Mouse (Mus musculus) left cerebral cortex, postnatal 4 days (tissue): Measurements from ENCODE around the gene Hist1h2bb. TPM values are rescaled to one million over a fixed set of nuclear protein-coding genes. Genes with fewer than 3 reads are reported as not detected.
"Not testable (repeated sequence)": the region's sequence is repeated elsewhere in the genome, so short reads cannot be mapped to it uniquely, and the experiment has no call there.

ENCODE experiments used
- DNase-seq: peaks from one replicate; pipeline ENCODE4 v3.0.0-alpha.2; 2022
- intact Hi-C: fragments of 180-260 bp; cut with DNase I; formaldehyde crosslinking; loops from one replicate; pipeline ENCODE4 v1.15.1; 2025
- total RNA-seq, 2 experiments: library from RNA; stranded (reverse); gene quantifications; 2 replicates each; pipeline ENCODE4 v1.2.3; 2021

Gene Hist1h2bb
- total RNA-seq: 10 to 100 TPM; 62.4 to 81.1 TPM

DNA sequence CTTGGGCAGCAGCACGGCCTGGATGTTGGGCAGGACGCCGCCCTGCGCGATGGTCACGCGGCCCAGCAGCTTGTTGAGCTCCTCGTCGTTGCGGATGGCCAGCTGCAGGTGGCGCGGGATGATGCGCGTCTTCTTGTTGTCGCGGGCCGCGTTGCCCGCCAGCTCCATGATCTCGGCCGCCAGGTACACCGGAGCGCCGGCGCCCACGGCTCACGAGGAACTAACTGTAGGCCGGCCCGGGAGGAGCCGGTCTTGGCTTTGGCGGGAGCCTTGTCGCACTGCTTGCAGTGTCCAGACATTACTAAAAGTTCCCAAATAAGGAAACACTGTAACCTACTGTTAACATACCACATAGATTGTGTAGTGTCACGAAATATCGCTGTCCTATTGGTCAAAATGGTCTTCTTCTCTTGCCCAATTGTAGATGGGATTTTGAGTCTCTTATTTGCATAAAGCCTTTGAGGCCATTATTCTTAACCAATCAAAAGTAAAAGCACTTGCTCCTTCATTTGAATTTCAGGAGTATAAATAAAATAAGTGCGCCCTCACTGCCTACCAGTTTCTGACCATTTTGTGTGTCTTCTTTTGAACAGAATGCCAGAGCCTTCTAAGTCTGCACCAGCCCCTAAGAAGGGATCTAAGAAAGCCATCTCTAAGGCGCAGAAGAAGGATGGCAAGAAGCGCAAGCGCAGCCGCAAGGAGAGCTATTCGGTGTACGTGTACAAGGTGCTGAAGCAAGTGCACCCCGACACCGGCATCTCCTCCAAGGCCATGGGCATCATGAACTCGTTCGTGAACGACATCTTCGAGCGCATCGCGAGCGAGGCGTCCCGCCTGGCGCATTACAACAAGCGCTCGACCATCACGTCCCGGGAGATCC lies at the start of gene Hist1h2bb:
TSS of gene Hist1h2bb (plus strand) at position 534 of the 880 bp plus-strand sequence.
- peak; percentile 58 for DNase-seq
- intact Hi-C loops: not testable (repeated sequence)

DNA sequence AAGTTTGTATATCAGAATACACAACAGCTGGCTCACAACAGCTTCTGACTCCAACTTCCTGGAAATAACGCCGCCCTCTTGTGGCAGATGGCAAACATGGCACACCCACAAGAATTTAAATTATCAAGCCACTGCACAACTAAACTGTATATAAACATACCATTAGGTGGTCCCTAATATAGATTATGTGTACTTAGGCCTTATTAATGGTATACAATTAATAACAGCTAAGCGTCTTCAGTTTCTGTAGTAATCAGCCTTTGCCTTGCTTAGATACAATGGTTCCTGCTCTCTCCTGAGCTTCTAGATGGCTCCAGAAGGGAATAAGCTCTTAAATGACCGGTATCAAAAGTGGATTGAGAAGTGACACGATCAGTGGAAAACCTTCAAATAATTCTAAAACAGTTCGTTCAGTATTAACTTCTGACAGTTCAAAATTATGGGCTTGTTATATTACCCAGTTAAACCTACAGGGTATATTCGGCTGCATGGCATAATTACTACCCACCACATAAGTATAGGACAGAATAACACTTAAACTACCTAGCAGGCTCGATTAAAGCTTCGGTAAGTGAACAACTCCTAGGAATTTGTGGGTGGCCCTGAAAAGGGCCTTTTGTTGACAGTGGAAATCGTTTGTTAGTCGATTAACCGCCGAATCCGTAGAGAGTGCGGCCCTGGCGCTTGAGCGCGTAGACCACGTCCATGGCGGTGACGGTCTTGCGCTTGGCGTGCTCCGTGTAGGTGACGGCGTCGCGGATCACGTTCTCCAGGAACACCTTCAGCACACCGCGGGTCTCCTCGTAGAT lies 48.8 kb upstream of the Hist1h2bb start:
- peak; percentile 47 for DNase-seq
- intact Hi-C loops: no loop called here

- peak; percentile 96 for DNase-seq
- intact Hi-C loops: no loop called here
Observed at GRCm38 (mm10) chr13:23698300-23698693, 48.2 kb upstream of the Hist1h2bb start, which contains the start of gene Hist1h4c. TSS of gene Hist1h4c (minus strand) at chr13:23698454.

GRCm38 (mm10) chr13:23698996-23699395 lies 47.5 kb upstream of the Hist1h2bb start:
- intact Hi-C loops: no loop called here
- no peak for DNase-seq

- intact Hi-C loops: loop anchor here (2.0 kb wide), 1 partner anchor 33 kb away; no protein-coding TSS in a partner anchor
- no peak for DNase-seq
Observed at GRCm38 (mm10) chr13:23699767-23700166, 46.8 kb upstream of the Hist1h2bb start.

GRCm38 (mm10) chr13:23700786-23701520 lies 45.6 kb upstream of the Hist1h2bb start:
- DNase-seq: peak; percentile 53
- intact Hi-C loops: loop anchor here (2.0 kb wide), 1 partner anchor 32 kb away; no protein-coding TSS in a partner anchor

- DNase-seq: no peak
- intact Hi-C loops: no loop called here
Observed at GRCm38 (mm10) chr13:23702220-23702619, 44.3 kb upstream of the Hist1h2bb start.

DNA sequence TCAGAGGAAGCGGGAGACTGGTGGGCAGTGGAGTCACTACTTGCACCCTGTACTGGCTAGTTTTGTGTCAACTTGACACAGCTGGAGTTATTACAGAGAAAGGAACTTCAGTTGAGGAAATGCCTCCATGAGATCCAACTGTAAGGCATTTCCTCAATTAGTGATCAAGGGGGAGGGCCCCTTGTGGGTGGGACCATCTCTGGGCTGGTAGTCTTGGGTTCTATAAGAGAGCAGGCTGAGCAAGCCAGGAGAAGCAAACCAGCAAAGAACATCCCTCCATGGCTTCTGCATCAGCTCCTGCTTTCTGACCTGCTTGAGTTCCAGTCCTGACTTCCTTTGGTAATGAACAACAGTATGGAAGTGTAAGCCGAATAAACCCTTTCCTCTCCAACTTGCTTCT lies 43.7 kb upstream of the Hist1h2bb start:
- DNase-seq, intact Hi-C loops: not testable (repeated sequence)

GRCm38 (mm10) chr13:23705751-23706356 lies 40.7 kb upstream of the Hist1h2bb start:
- intact Hi-C loops: no loop called here
- no peak for DNase-seq

DNA sequence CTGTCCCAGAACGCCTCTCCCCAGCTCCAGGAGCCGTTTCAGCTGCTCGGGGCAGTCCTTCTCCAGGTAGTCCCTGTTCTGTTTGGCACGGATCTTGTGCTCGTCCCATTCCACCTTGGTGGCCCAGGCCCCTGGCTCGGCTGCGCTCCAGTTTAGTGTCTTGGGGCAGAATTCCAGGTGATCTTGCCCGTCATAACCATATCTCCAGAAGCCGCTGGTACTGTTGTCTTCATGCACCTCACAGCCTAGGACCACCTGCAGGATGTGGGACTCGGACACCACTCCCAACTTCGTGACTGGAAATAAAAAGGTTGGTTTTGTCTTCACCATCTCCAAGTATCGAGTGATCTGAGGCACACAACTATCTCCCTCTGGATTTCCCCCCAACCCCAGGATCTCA lies 39.8 kb upstream of the Hist1h2bb start:
- no peak for DNase-seq
- intact Hi-C loops: no loop called here

DNA sequence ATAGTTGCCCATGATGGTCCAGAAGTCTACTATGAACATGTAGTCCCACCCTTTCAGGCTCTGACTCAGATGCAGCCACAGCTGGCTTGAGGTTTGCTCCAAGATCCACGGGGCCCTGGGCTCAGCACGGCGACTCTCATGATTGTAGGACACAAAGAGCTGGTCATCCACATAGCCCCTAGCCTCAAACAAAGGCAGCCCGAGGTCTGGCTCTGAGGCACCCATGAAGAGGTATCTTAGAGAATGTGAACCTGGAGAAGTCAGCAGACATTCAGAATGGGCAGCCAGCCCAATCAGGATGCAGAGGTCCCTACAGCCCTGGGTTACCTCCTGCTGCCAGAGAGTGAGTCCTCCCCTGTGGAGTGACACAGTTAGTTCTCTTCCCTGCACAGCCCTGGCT lies 38.5 kb upstream of the Hist1h2bb start:
- no peak for DNase-seq
- intact Hi-C loops: no loop called here

DNA sequence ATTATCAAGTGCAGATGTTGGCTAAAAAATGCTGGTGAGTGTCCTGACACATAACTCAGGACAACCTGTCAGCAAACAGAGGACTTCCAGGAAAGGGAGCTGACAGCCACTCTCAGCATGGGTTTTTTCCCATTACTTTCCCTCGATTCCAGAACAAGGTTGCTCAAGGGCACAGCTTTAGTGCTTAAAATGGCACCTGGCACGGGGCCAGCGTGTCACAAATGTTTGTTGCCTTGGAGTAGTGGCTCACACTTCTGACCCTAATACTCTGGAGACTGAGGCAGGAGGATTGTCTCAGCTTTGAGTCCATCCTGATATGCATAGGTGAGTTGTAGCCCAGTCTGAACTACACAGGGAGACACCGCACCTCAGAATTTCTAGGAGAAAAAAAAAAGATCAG lies 37.9 kb upstream of the Hist1h2bb start:
- no peak for DNase-seq
- intact Hi-C loops: no loop called here

- DNase-seq: no peak
- intact Hi-C loops: no loop called here
Observed at GRCm38 (mm10) chr13:23709714-23710373, 36.7 kb upstream of the Hist1h2bb start.

DNA sequence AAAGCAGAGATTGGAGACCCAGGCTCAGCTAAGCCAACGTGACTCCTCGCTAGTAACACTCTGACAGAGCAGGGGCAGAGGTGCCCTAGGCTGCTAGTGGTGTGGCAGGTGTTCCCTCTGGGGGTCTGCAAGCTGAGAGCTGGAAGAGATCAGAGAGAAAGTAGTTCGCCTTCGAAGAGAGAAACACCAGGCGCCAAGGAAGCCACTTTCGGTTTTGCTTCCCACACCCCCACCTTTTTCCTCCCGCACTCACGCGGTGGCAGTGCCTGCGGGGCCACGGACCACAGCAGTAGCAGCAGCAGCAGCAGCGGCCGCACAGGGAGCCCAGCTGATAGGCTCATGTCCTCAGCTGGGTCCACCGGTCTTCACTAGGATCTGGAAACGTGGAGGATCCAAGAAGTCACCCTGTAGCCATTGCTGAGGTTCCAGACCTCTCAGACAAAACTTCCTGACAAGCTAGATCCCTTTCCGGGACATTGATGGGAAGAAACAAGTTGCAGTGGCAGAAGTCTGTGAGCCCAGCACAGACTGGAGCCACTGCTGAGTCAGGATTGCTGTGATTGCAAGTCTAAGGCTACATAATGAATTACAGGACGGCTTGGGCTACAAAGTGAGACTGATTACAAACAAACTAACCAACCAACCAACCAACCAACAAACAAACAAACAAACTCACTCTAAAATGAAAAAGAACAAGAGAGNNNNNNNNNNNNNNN lies 36.0 kb upstream of the Hist1h2bb start, which contains the start of gene Hfe:
TSS of gene Hfe (minus strand) at position 481 of the 716 bp plus-strand sequence.
- intact Hi-C loops: no loop called here
- no peak for DNase-seq

- no peak for DNase-seq
- intact Hi-C loops: no loop called here
Observed at GRCm38 (mm10) chr13:23716261-23717042, 30.1 kb upstream of the Hist1h2bb start.

GRCm38 (mm10) chr13:23717176-23717575 lies 29.4 kb upstream of the Hist1h2bb start:
- DNase-seq: no peak
- intact Hi-C loops: no loop called here

DNA sequence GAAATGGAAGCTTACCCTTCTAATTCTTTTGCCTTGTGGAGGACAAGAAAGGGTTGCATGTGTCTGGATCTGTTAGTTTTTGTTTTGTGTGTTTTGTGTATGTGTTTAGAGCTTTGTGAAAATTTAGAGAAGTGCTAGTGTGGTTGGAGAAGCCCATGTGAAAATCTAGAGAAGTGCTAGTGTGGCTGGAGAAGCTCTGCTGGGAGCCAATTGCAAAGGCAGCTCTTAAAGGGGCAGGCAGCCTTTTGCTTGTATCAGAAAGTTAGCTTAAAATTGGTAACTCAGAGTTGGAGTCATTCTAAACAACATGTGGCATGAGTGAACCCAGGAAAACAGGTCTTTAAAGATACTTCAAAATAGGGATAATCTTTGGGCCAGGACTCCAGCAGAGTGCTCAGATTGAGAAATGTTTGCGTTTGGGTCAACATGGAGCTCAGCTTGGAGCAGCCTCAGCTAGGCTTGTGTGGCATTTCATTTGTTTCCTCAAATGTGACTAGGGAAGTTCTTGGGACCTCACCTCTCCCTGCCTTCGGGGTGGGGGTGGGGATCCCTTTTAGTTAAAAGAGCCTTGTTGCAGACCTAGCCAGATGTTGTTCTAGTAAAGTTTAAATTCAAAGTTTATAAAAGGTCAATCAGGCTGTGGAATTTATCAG lies 28.8 kb upstream of the Hist1h2bb start:
- DNase-seq, intact Hi-C loops: not testable (repeated sequence)

GRCm38 (mm10) chr13:23724239-23724638 lies 22.3 kb upstream of the Hist1h2bb start:
- DNase-seq: no peak
- intact Hi-C loops: no loop called here
